Mouse (Mus musculus) embryonic facial prominence, embryonic 15.5 days (tissue): ENCODE results near the gene H60b. TPM values are rescaled to one million over a fixed set of nuclear protein-coding genes. Genes with fewer than 3 reads are reported as not detected.
"Not testable (repeated sequence)": the region's sequence is repeated elsewhere in the genome, so short reads cannot be mapped to it uniquely, and the experiment has no call there.

Experiments
- ATAC-seq: fragments of 200-750 bp; cut with Nextera tagmentation; 2 replicates; pipeline ENCODE4 v1.8.0; 2017; ENCODE audit warnings: low read depth, moderate TSS enrichment; ENCODE audit not compliant: insufficient number of reproducible peaks, low FRiP score, low TSS enrichment
- H3K27ac ChIP-seq: fragments of 300-500 bp; sonication (generic); replicated peaks from 2 replicates; pipeline ENCODE4 v1.5.1; 2015; ENCODE audit warnings: mild to moderate bottlenecking, inconsistent platforms
- H3K27me3 ChIP-seq: fragments of 300-500 bp; sonication (generic); 2 replicates; pipeline ENCODE4 v1.6.1; 2015; ENCODE audit warnings: inconsistent platforms
- H3K36me3 ChIP-seq: fragments of 300-500 bp; sonication (generic); 2 replicates; pipeline ENCODE4 v1.6.1; 2015; ENCODE audit warnings: mild to moderate bottlenecking, inconsistent platforms
- H3K4me1 ChIP-seq: fragments of 300-500 bp; sonication (generic); 2 replicates; pipeline ENCODE4 v1.6.1; 2015; ENCODE audit warnings: inconsistent platforms
- H3K4me2 ChIP-seq: fragments of 300-500 bp; sonication (generic); replicated peaks from 2 replicates; pipeline ENCODE4 v1.6.1; 2015; ENCODE audit warnings: mild to moderate bottlenecking, inconsistent platforms
- H3K4me3 ChIP-seq: fragments of 300-500 bp; sonication (generic); replicated peaks from 2 replicates; pipeline ENCODE4 v1.5.1; 2015; ENCODE audit warnings: mild to moderate bottlenecking, inconsistent platforms
- H3K9ac ChIP-seq: fragments of 300-500 bp; sonication (generic); 2 replicates; pipeline ENCODE4 v1.6.1; 2015; ENCODE audit warnings: inconsistent platforms
- H3K9me3 ChIP-seq: fragments of 300-500 bp; sonication (generic); replicated peaks from 2 replicates; pipeline ENCODE4 v1.6.1; 2016; ENCODE audit warnings: inconsistent platforms
- WGBS: fragments of 180-500 bp; shearing (Covaris S2); methylation state at CpG from one replicate; pipeline ENCODE4 v1.1.7; 2015; 5-methylcytosine and 5-hydroxymethylcytosine counted together
- polyA plus RNA-seq: library from polyadenylated mRNA; unstranded; fragments of >200 nt; fragmentation: Nextera tagmentation; extraction: Ambion mirVana; gene quantifications from 2 replicates; pipeline ENCODE4 v1.2.1, GENCODE M21; 2015

Gene H60b
- polyA plus RNA-seq, 1 experiment from 2014 or later: 0.71 TPM

GRCm38 (mm10) chr10:22167061-22167460 is 8.7 kb downstream of the H60b start:
- ATAC-seq, H3K27me3 ChIP-seq, H3K9ac ChIP-seq, H3K9me3 ChIP-seq, H3K4me3 ChIP-seq, H3K36me3 ChIP-seq, H3K4me1 ChIP-seq, H3K27ac ChIP-seq, H3K4me2 ChIP-seq: not testable (repeated sequence)
- 55% methylated on average over 1 of the region's 1 CpGs for WGBS

GRCm38 (mm10) chr10:22169116-22169515 is 10.7 kb downstream of the H60b start:
- ATAC-seq, H3K27ac ChIP-seq: not testable (repeated sequence)

GRCm38 (mm10) chr10:22172431-22173334 is 14.3 kb downstream of the H60b start:
- ATAC-seq, H3K27me3 ChIP-seq, H3K4me3 ChIP-seq, H3K27ac ChIP-seq, H3K9me3 ChIP-seq, H3K9ac ChIP-seq, H3K4me1 ChIP-seq, H3K36me3 ChIP-seq: not testable (repeated sequence)
- 56% methylated on average over 5 of the region's 5 CpGs for WGBS
- peak overlapping the region; percentile 25 for H3K4me2 ChIP-seq

More at GRCm38 (mm10) chr10:22169116-22169515, 10.7 kb downstream of the H60b start:
- not testable (repeated sequence) for H3K4me3 ChIP-seq, H3K9me3 ChIP-seq, H3K4me1 ChIP-seq, H3K27me3 ChIP-seq, H3K4me2 ChIP-seq, H3K36me3 ChIP-seq, H3K9ac ChIP-seq

GRCm38 (mm10) chr10:22173335-22174189 is 15.2 kb downstream of the H60b start:
- H3K4me1 ChIP-seq, H3K9ac ChIP-seq, ATAC-seq, H3K27ac ChIP-seq, H3K4me3 ChIP-seq, H3K36me3 ChIP-seq, H3K27me3 ChIP-seq, H3K9me3 ChIP-seq: not testable (repeated sequence)
- WGBS: 10% methylated on average over 13 of the region's 17 CpGs
- H3K4me2 ChIP-seq: peak overlapping the region; percentile 25

GRCm38 (mm10) chr10:22174190-22174487 is 15.8 kb downstream of the H60b start:
- H3K9me3 ChIP-seq, H3K27me3 ChIP-seq, H3K9ac ChIP-seq, H3K27ac ChIP-seq, H3K4me3 ChIP-seq, H3K36me3 ChIP-seq, H3K4me2 ChIP-seq, H3K4me1 ChIP-seq, ATAC-seq: not testable (repeated sequence)
- WGBS: 78% methylated on average over 2 of the region's 2 CpGs

- not testable (repeated sequence) for H3K4me3 ChIP-seq, H3K4me1 ChIP-seq, H3K27ac ChIP-seq, ATAC-seq, H3K4me2 ChIP-seq, H3K9ac ChIP-seq, H3K27me3 ChIP-seq, H3K36me3 ChIP-seq, H3K9me3 ChIP-seq
- 78% methylated on average over 2 of the region's 2 CpGs for WGBS
These were observed 18.1 kb downstream of the H60b start for GRCm38 (mm10) chr10:22176515-22176914.

- WGBS: 7% methylated on average over 9 of the region's 10 CpGs
- H3K9me3 ChIP-seq, H3K4me1 ChIP-seq, H3K27me3 ChIP-seq, H3K36me3 ChIP-seq, ATAC-seq, H3K9ac ChIP-seq, H3K27ac ChIP-seq, H3K4me3 ChIP-seq, H3K4me2 ChIP-seq: not testable (repeated sequence)
These were observed 32.6 kb downstream of the H60b start for GRCm38 (mm10) chr10:22191035-22191434.

GRCm38 (mm10) chr10:22201352-22201751 is 43.0 kb downstream of the H60b start:
- not testable (repeated sequence) for ATAC-seq, H3K4me3 ChIP-seq

GRCm38 (mm10) chr10:22202784-22203583 is 44.6 kb downstream of the H60b start:
- not testable (repeated sequence) for H3K9ac ChIP-seq, H3K27ac ChIP-seq, H3K4me2 ChIP-seq, H3K4me3 ChIP-seq, H3K9me3 ChIP-seq, H3K4me1 ChIP-seq, H3K36me3 ChIP-seq, H3K27me3 ChIP-seq, ATAC-seq
- no CpG with 5 or more reads among the region's 2 CpGs for WGBS

More at GRCm38 (mm10) chr10:22201352-22201751, 43.0 kb downstream of the H60b start:
- not testable (repeated sequence) for H3K9ac ChIP-seq, H3K27me3 ChIP-seq, H3K4me2 ChIP-seq, H3K27ac ChIP-seq, H3K9me3 ChIP-seq, H3K36me3 ChIP-seq, H3K4me1 ChIP-seq
- WGBS: 67% methylated on average over 2 of the region's 3 CpGs

- not testable (repeated sequence) for H3K27me3 ChIP-seq, H3K9ac ChIP-seq, H3K27ac ChIP-seq, ATAC-seq, H3K36me3 ChIP-seq, H3K4me3 ChIP-seq, H3K4me1 ChIP-seq, H3K4me2 ChIP-seq, H3K9me3 ChIP-seq
- WGBS: 63% methylated on average over 1 of the region's 1 CpGs
These were observed 48.1 kb downstream of the H60b start for GRCm38 (mm10) chr10:22206443-22206842.
